Mouse (Mus musculus) ES-E14 (cell line): ENCODE measurements around the gene Gpc6. TPM values are rescaled to one million over a fixed set of nuclear protein-coding genes. Genes with fewer than 3 reads are reported as not detected.

Experiments used
- DNase-seq: peaks from one replicate; pipeline ENCODE4 v3.0.0-alpha.2; 2013; ENCODE audit warnings: low read depth, low spot score
- H3K27ac ChIP-seq: 2 replicates; pipeline ENCODE4 v1.5.1; 2012; ENCODE audit warnings: low read depth, mild to moderate bottlenecking, low read length, moderate library complexity, mixed read lengths; ENCODE audit not compliant: poor library complexity, insufficient read depth, severe bottlenecking
- H3K36me3 ChIP-seq: 2 replicates; pipeline ENCODE4 v1.6.1; 2012; ENCODE audit warnings: mild to moderate bottlenecking, low read length, moderate library complexity, mixed read lengths; ENCODE audit not compliant: control insufficient read depth, poor library complexity, insufficient read depth, severe bottlenecking
- H3K4me1 ChIP-seq, 2 experiments: fragments of 150-350 bp in 1 of 2; sonication (generic) in 1 of 2; 2 replicates each; pipeline ENCODE4 v1.6.1; 2012; ENCODE audit warnings: low read length in 2 of 2, mild to moderate bottlenecking in 1 of 2, mixed read lengths in 1 of 2; ENCODE audit not compliant: control insufficient read depth in 2 of 2, insufficient read depth in 2 of 2, poor library complexity in 1 of 2
- H3K4me3 ChIP-seq, 2 experiments: fragments of 150-350 bp in 1 of 2; sonication (generic) in 1 of 2; 2 replicates each; pipeline ENCODE4 v1.5.1; 2012; ENCODE audit warnings: low read length in 2 of 2, low read depth in 1 of 2, mild to moderate bottlenecking in 1 of 2, mixed read lengths in 1 of 2; ENCODE audit not compliant: insufficient read depth in 1 of 2, poor library complexity in 1 of 2, severe bottlenecking in 1 of 2
- H3K9ac ChIP-seq: 2 replicates; pipeline ENCODE4 v1.6.1; 2012; ENCODE audit warnings: low read depth, mild to moderate bottlenecking, low read length, mixed read lengths; ENCODE audit not compliant: poor library complexity, insufficient read depth, severe bottlenecking
- H3K9me3 ChIP-seq: fragments of 150-350 bp; sonication (generic); 2 replicates; pipeline ENCODE4 v1.6.1; 2012; ENCODE audit warnings: low read depth, mild to moderate bottlenecking, low read length; ENCODE audit not compliant: control insufficient read depth, insufficient read depth
- CHD2 ChIP-seq: IDR thresholded peaks from 2 replicates; pipeline ENCODE4 v1.6.1; 2014; ENCODE audit warnings: mild to moderate bottlenecking, low read depth, low read length, inconsistent platforms
- HCFC1 ChIP-seq: IDR thresholded peaks from 2 replicates; pipeline ENCODE4 v1.6.1; 2012; ENCODE audit warnings: low read length, inconsistent platforms, borderline replicate concordance; ENCODE audit not compliant: insufficient read depth
- MAFK ChIP-seq: IDR thresholded peaks from 2 replicates; pipeline ENCODE4 v1.6.1; 2014; ENCODE audit warnings: mild to moderate bottlenecking, low read depth, low read length, inconsistent platforms; ENCODE audit not compliant: insufficient read depth
- ZC3H11A ChIP-seq: IDR thresholded peaks from 2 replicates; pipeline ENCODE4 v1.6.1; 2012; ENCODE audit warnings: low read depth, mild to moderate bottlenecking, inconsistent platforms, low read length, borderline replicate concordance
- ZNF384 ChIP-seq: IDR thresholded peaks from 2 replicates; pipeline ENCODE4 v1.6.1; 2012; ENCODE audit warnings: low read depth, low read length, inconsistent platforms
- in situ Hi-C, 2 experiments: fragments of 600-800 bp; cut with MboI; formaldehyde crosslinking; loops; one replicate each; pipeline ENCODE4 v1.15.1; 2025; ENCODE audit warnings: low sequenced_read_pairs in 2 of 2, inconsistent platforms in 1 of 2; ENCODE audit not compliant: unreplicated experiment in 2 of 2
- total RNA-seq: library from RNA; depleted of rRNA; stranded (reverse); fragments of 300-350 nt; gene quantifications from 2 replicates; pipeline ENCODE4 v1.2.3, GENCODE M21; 2012

Gene Gpc6
- total RNA-seq, 1 experiment, result 3.2 TPM

GRCm38 (mm10) chr14:117760830-117761517, 835.9 kb downstream of the Gpc6 start:
- Histone ChIP-seq H3K4me3 (no peak overlapping the region), H3K4me1 (no peaks in the 10 kb centered on the region), H3K36me3 (no peaks in the 10 kb centered on the region), H3K9ac (no peak overlapping the region), H3K9me3 (no peaks in the 10 kb centered on the region), H3K27ac (no peak overlapping the region)
- DNase-seq, result no peak
- in situ Hi-C loops, result no loop called here
- no peak for TF ChIP-seq HCFC1
- no peak for TF ChIP-seq ZC3H11A
- no peak for TF ChIP-seq CHD2
- TF ChIP-seq MAFK, result no peak
- TF ChIP-seq ZNF384, result no peak

DNA sequence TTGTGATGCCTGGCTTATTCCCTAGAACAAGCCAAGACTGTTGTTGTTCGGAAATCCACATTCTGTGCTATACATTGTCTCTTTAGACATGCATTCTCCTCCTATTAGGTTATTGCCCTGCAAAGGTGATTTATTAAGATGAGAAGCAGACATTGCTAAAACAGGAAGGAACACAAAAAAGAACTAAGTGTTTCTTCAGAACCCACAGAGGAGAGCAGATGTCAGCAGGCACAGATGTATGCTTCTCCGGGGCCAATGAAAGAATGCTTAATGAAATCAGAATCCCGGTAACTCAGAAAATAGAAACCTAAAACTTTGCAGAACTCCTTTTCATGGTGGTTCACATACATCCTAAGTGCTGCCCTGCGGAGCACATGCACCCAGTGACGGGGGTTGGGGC, 837.8 kb downstream of the Gpc6 start:
- TF ChIP-seq ZC3H11A (no peak), CHD2 (no peak), MAFK (no peak), ZNF384 (no peak), HCFC1 (no peak)
- Histone ChIP-seq H3K4me3 (no peak overlapping the region), H3K36me3 (no peaks in the 10 kb centered on the region), H3K9me3 (no peaks in the 10 kb centered on the region), H3K27ac (no peak overlapping the region), H3K9ac (no peak overlapping the region), H3K4me1 (no peaks in the 10 kb centered on the region)
- in situ Hi-C loops, result no loop called here
- DNase-seq, result no peak

DNA sequence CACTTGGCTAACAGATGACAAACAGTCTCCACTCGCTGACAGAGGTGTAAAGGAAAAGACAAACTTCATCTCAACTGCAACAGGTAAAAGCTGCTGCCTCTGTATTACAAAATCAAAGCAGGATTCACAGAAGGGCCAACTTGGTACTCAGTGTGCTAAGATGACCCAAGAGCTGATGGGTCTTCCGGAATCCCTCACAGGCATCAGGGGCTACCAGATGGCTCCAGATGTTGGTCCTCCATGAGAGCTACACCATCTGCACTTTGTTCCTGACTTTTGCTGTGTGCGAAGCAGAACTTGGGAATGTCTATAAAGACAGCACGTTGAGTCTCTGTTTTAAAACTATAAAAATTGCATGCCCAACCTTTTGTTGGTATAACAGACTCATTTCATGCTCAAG, 842.7 kb downstream of the Gpc6 start:
- Histone ChIP-seq H3K36me3 (no peaks in the 10 kb centered on the region), H3K9ac (no peak overlapping the region), H3K4me1 (no peaks in the 10 kb centered on the region), H3K9me3 (no peaks in the 10 kb centered on the region), H3K4me3 (no peak overlapping the region), H3K27ac (no peak overlapping the region)
- no peak for DNase-seq
- in situ Hi-C loops, result no loop called here
- TF ChIP-seq MAFK, result no peak
- TF ChIP-seq ZNF384, result no peak
- no peak for TF ChIP-seq ZC3H11A
- no peak for TF ChIP-seq HCFC1
- no peak for TF ChIP-seq CHD2

- in situ Hi-C loops, result no loop called here
- no peak for DNase-seq
- Histone ChIP-seq H3K4me1 (no peaks in the 10 kb centered on the region), H3K9me3 (no peaks in the 10 kb centered on the region), H3K36me3 (no peaks in the 10 kb centered on the region), H3K4me3 (no peak overlapping the region), H3K9ac (no peak overlapping the region), H3K27ac (no peak overlapping the region)
- TF ChIP-seq HCFC1 (no peak), ZC3H11A (no peak), ZNF384 (no peak), MAFK (no peak), CHD2 (no peak)
Observed at GRCm38 (mm10) chr14:117768697-117769096, 843.6 kb downstream of the Gpc6 start.

DNA sequence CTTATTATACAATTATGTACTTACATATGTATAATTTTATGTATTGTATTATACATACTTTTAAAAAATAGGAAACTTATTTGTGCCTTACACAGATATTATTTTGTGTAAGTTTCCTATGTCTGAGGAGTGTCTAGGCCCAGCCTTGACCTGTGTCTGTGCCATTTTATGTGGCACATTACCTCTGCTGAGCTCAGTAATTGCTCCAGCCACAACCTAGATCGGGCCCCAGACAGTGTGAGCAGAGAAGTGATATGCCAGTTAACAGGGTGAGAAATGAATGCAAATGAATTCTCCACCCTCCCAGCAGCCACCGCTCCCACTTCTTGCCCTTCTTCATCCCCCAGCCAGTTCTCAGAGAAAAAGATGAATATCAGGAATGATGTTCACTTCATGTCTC, 848.3 kb downstream of the Gpc6 start:
- DNase-seq, result no peak

More for the DNA sequence above, 848.3 kb downstream of the Gpc6 start:
- Histone ChIP-seq H3K9ac (no peak overlapping the region), H3K36me3 (no peaks in the 10 kb centered on the region), H3K4me1 (no peaks in the 10 kb centered on the region), H3K4me3 (no peak overlapping the region), H3K27ac (no peak overlapping the region), H3K9me3 (no peaks in the 10 kb centered on the region)
- in situ Hi-C loops, result no loop called here
- TF ChIP-seq CHD2 (no peak), ZC3H11A (no peak), HCFC1 (no peak), ZNF384 (no peak), MAFK (no peak)
